Mouse (Mus musculus): ENCODE results near the gene Slk.

The Slk gene

DNA sequence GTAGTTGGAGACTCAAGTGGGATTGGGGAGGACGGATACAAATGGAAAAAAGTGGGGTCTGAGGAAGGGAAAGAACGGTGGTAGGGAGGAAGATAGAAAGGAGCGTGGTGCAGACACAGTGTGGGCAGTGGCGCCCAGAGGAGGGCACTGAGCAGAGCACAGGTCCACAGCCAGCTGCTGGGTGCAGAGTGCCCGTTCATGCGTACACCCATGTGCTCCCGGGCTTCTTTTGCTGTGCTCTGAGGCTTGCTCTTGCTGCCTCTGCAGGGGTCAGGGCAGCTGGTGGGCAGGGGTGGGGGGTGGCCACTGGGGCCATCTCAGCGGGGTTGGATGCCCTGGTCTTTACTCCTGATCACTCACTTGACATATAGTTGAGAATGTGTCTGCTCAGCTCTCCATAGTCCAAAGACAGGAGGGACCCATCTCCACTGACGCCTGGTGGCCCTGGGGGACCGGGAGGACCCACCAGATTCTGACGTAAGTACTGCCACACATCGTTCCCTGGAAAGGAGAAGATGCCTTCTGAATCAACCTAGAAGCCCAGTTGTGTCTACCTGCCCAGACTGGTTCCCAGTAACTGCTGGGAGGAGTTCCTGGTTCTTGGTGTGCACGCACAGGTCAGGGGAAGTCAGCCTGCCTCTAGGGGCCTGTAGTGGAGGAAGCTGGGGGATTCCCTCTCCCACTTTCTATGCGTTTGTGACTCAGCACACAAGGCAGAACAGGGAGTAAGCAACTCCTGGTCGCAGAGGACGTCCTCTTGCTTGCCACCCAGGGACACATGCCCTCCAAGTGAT is 71.1 kb downstream of the Slk start:
- H3K9me3 ChIP-seq (ENCODE audit: low read length): no peaks in the 10 kb centered on the region
- no peak overlapping the region for H3K4me3 ChIP-seq (replicated peaks; ENCODE audit: low read length)
- TF ChIP-seq POU5F1 (IDR thresholded peaks at IDR 0.05; ENCODE audit: borderline replicate concordance, low read length) (no peak), CTCF (conservative IDR thresholded peaks at IDR 0.05; ENCODE audit: low read length) (no peak), NANOG (IDR thresholded peaks at IDR 0.05; ENCODE audit: borderline replicate concordance, low read length) (no peak)
- H3K27me3 ChIP-seq (ENCODE audit: insufficient read depth, low read length): no peaks in the 10 kb centered on the region
- peaks cover 16% of the 10 kb centered on the region for H3K36me3 ChIP-seq (ENCODE audit: insufficient read depth, low read length)
- H3K4me1 ChIP-seq (replicated peaks; ENCODE audit: low read depth, low read length): peaks cover 3% of the 10 kb centered on the region

DNA sequence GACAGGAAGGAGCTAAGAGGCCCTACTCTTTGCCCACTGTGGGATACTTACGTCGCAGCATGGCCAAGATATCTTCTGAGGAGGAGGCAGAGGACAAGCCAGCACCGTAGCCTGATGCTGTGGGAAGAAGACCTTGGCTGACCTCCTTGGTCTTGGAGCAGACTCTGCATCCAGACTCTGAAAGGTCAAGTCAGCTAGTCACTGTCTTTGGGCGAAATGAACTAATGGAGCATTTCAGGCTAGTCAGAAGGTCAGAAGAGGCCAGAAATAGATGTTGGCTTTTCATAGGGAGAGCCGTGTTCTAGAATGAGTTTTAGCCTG is 71.6 kb downstream of the Slk start:
- no peak overlapping the region for H3K4me3 ChIP-seq (replicated peaks; ENCODE audit: low read length)
- H3K4me1 ChIP-seq (replicated peaks; ENCODE audit: low read depth, low read length): peaks cover 5% of the 10 kb centered on the region
- H3K36me3 ChIP-seq (ENCODE audit: insufficient read depth, low read length): peaks cover 16% of the 10 kb centered on the region
- TF ChIP-seq CTCF (conservative IDR thresholded peaks at IDR 0.05; ENCODE audit: low read length) (no peak), POU5F1 (IDR thresholded peaks at IDR 0.05; ENCODE audit: borderline replicate concordance, low read length) (no peak), NANOG (IDR thresholded peaks at IDR 0.05; ENCODE audit: borderline replicate concordance, low read length) (no peak)
- no peaks in the 10 kb centered on the region for H3K27me3 ChIP-seq (ENCODE audit: insufficient read depth, low read length)
- no peaks in the 10 kb centered on the region for H3K9me3 ChIP-seq (ENCODE audit: low read length)

DNA sequence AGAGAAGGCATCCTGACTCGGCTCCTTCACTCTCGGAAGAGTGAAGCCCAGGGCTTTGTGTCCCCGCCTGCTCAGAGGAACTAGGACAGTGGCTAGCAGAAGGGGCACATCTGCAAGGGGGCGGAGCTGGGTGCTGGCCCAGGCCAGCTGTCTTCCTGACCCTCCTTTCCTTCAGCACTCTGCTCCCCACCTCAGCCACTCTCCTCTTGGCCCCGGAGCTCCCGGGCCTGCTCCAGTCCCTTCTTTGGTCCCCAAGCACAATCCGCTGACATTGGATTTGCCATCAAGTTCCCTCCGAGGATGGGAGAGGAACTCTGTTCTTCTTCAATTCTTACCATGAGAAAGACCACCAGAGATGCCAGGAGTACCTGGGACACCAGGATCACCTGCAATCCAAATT is 72.8 kb downstream of the Slk start:
- peaks cover 7% of the 10 kb centered on the region for H3K36me3 ChIP-seq (ENCODE audit: insufficient read depth, low read length)
- no peaks in the 10 kb centered on the region for H3K27me3 ChIP-seq (ENCODE audit: insufficient read depth, low read length)
- no peak overlapping the region for H3K4me3 ChIP-seq (replicated peaks; ENCODE audit: low read length)
- H3K9me3 ChIP-seq (ENCODE audit: low read length): no peaks in the 10 kb centered on the region
- no peak for TF ChIP-seq CTCF (conservative IDR thresholded peaks at IDR 0.05; ENCODE audit: low read length)
- no peak for TF ChIP-seq POU5F1 (IDR thresholded peaks at IDR 0.05; ENCODE audit: borderline replicate concordance, low read length)
- no peak for TF ChIP-seq NANOG (IDR thresholded peaks at IDR 0.05; ENCODE audit: borderline replicate concordance, low read length)
- peaks cover 6% of the 10 kb centered on the region for H3K4me1 ChIP-seq (replicated peaks; ENCODE audit: low read depth, low read length)

DNA sequence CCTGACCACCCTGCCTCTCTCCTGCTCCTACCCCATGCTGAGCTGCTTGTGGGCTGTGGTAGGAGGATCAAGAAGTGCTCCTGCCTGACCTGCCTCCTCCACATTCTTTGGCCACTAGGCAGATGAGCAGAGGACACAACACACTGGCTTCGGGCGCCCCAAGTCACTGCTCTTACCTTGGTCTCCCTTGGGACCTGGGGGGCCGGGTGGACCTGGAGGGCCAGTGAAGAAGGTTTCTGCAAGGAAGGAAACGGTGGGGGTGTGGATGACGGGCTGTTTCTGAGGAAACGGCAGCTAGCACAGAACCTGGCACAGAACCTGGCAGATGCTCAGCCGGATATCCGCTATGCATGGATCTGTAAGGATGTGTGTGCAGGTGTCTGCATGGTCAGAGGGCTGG is 73.7 kb downstream of the Slk start:
- no peaks in the 10 kb centered on the region for H3K9me3 ChIP-seq (ENCODE audit: low read length)
- no peak for TF ChIP-seq NANOG (IDR thresholded peaks at IDR 0.05; ENCODE audit: borderline replicate concordance, low read length)
- TF ChIP-seq CTCF (conservative IDR thresholded peaks at IDR 0.05; ENCODE audit: low read length): no peak
- TF ChIP-seq POU5F1 (IDR thresholded peaks at IDR 0.05; ENCODE audit: borderline replicate concordance, low read length): no peak
- H3K4me1 ChIP-seq (replicated peaks; ENCODE audit: low read depth, low read length): peaks cover 6% of the 10 kb centered on the region
- H3K4me3 ChIP-seq (replicated peaks; ENCODE audit: low read length): no peak overlapping the region
- no peaks in the 10 kb centered on the region for H3K36me3 ChIP-seq (ENCODE audit: insufficient read depth, low read length)
- H3K27me3 ChIP-seq (ENCODE audit: insufficient read depth, low read length): no peaks in the 10 kb centered on the region

DNA sequence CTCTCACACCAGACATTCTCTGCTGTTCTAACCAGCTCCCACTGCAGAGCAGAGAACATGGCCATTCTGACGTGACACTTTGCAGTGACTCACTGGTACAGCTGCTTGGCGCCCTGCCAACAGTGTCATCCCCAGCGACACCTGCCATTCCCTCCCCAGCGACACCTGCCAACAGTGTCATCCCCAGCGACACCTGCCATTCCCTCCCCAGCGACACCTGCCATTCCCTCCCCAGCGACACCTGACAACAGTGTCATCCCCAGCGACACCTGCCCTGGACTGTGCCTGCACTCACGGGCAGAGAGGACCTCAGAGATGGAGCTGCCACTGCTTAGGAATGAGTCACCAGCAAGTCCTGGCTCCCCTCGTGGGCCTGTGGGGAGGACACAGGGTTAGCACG is 75.4 kb downstream of the Slk start:
- Histone ChIP-seq H3K9me3 (ENCODE audit: low read length) (no peaks in the 10 kb centered on the region), H3K4me1 (replicated peaks; ENCODE audit: low read depth, low read length) (peaks cover 6% of the 10 kb centered on the region), H3K27me3 (ENCODE audit: insufficient read depth, low read length) (no peaks in the 10 kb centered on the region), H3K36me3 (ENCODE audit: insufficient read depth, low read length) (no peaks in the 10 kb centered on the region), H3K4me3 (replicated peaks; ENCODE audit: low read length) (no peak overlapping the region)
- TF ChIP-seq POU5F1 (IDR thresholded peaks at IDR 0.05; ENCODE audit: borderline replicate concordance, low read length) (no peak), CTCF (conservative IDR thresholded peaks at IDR 0.05; ENCODE audit: low read length) (no peak), NANOG (IDR thresholded peaks at IDR 0.05; ENCODE audit: borderline replicate concordance, low read length) (no peak)

DNA sequence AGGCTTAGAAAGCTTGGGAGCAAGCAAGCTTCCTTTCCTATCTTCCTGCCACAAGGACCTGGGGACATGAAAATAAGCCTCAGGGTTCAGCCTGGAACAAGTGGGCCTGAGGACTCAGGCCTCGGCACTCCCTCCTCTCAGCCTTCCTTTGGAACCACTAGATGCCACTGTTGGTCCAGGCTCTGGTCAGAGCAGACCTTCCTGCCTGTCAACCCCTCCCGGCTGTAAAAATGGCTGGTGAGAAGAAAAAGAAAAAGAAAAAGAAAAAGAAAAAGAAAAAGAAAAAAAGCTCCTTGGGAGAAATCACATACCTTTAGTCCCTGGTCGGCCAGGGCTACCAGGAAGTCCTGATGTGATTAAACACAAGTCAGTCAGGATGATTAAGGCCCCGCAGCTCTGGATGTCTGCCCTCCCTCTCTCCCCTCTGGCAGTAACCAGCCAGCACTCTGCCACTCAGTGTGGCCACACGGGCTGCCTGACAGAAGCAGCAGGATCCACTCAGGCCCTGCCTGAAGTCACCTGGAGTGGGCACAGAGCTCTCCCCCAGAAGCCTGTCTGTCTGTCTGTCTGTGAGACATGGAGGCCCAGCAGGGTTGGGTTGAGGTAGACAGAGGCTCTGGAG is 79.5 kb downstream of the Slk start:
- Histone ChIP-seq H3K36me3 (ENCODE audit: insufficient read depth, low read length) (no peaks in the 10 kb centered on the region), H3K27me3 (ENCODE audit: insufficient read depth, low read length) (peaks cover 25% of the 10 kb centered on the region), H3K4me3 (replicated peaks; ENCODE audit: low read length) (no peak overlapping the region), H3K9me3 (ENCODE audit: low read length) (no peaks in the 10 kb centered on the region), H3K4me1 (replicated peaks; ENCODE audit: low read depth, low read length) (peaks cover 6% of the 10 kb centered on the region)
- TF ChIP-seq POU5F1 (IDR thresholded peaks at IDR 0.05; ENCODE audit: borderline replicate concordance, low read length) (no peak), CTCF (conservative IDR thresholded peaks at IDR 0.05; ENCODE audit: low read length) (no peak), NANOG (IDR thresholded peaks at IDR 0.05; ENCODE audit: borderline replicate concordance, low read length) (no peak)

DNA sequence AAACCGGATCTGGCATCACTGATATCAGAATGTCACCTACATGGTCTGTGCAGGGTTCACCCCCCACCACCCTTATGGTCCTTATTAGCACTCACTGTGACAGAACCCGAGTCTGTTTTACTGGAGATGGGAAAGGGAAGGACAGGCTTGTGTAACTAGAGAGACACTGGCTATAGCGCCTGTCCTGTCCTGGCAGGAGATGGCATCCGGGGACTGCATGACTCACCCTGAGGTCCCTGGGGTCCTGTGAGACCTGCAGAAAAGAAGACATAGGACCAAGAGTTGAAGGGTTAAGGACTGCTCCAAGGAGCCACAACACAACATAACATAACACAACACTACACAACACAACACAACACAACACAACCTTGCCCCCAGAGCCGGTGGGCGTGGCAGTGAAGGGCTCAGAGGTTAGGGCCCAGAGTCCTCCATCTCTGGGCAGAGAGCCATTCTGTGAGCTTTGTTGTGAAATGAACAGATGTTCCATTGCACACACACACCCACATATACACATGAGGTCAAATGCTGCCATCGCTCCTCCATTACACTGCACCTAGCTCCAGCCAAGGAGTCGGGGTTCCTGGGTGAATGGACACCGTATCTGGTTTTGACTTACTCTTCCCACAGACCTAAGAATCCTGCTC is 80.4 kb downstream of the Slk start:
- Histone ChIP-seq H3K9me3 (ENCODE audit: low read length) (no peaks in the 10 kb centered on the region), H3K4me3 (replicated peaks; ENCODE audit: low read length) (no peak overlapping the region), H3K4me1 (replicated peaks; ENCODE audit: low read depth, low read length) (peaks cover 6% of the 10 kb centered on the region), H3K36me3 (ENCODE audit: insufficient read depth, low read length) (no peaks in the 10 kb centered on the region), H3K27me3 (ENCODE audit: insufficient read depth, low read length) (peaks cover 32% of the 10 kb centered on the region)
- TF ChIP-seq CTCF (conservative IDR thresholded peaks at IDR 0.05; ENCODE audit: low read length) (no peak), POU5F1 (IDR thresholded peaks at IDR 0.05; ENCODE audit: borderline replicate concordance, low read length) (no peak), NANOG (IDR thresholded peaks at IDR 0.05; ENCODE audit: borderline replicate concordance, low read length) (no peak)

DNA sequence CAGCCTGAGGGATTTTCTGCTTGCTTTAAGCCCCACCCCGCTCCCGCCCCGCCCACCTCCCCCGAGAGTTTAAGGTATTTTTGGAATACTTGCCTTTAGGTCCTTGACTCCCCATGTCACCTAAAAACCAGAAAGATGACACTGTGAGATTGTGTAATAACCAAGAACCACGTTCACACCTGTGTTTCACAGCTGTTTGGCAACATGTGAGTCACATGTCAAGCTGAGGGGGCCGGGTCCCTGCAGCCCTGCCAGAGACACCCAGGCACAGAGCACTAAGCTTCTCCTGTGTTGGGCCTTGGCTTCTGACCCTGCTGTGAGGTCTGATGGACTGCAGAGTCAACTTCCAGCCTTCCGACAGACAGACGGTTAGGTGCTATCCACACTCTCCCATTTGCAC is 88.1 kb downstream of the Slk start:
- no peak for TF ChIP-seq POU5F1 (IDR thresholded peaks at IDR 0.05; ENCODE audit: borderline replicate concordance, low read length)
- no peak for TF ChIP-seq CTCF (conservative IDR thresholded peaks at IDR 0.05; ENCODE audit: low read length)
- TF ChIP-seq NANOG (IDR thresholded peaks at IDR 0.05; ENCODE audit: borderline replicate concordance, low read length): no peak
- Histone ChIP-seq H3K9me3 (ENCODE audit: low read length) (no peaks in the 10 kb centered on the region), H3K36me3 (ENCODE audit: insufficient read depth, low read length) (no peaks in the 10 kb centered on the region), H3K27me3 (ENCODE audit: insufficient read depth, low read length) (peaks cover 29% of the 10 kb centered on the region; the same call in 1 of the 2 replicates), H3K4me3 (replicated peaks; ENCODE audit: low read length) (no peak overlapping the region), H3K4me1 (replicated peaks; ENCODE audit: low read depth, low read length) (peaks cover 24% of the 10 kb centered on the region)

Measured in E14TG2a.4 (cell line).